Mouse (Mus musculus): ENCODE data around the gene Ndufc1.

- TF ChIP-seq CTCF (IDR thresholded peaks at IDR 0.05; ENCODE audit: low read depth) (no peak), EP300 (IDR thresholded peaks at IDR 0.05; ENCODE audit: low read depth) (no peak)
Measured at GRCm38 (mm10) chr3:51368011-51368410, 40.8 kb downstream of the Ndufc1 start.

Data from liver, embryonic 14.5 days (tissue).